Mouse (Mus musculus): ENCODE measurements around the gene Map4k4.

GRCm38 (mm10) chr1:39944306-39944971 is 43.7 kb downstream of the Map4k4 start:
- TF ChIP-seq EP300 (IDR thresholded peaks at IDR 0.05) (no peak), CTCF (IDR thresholded peaks at IDR 0.05) (no peak)

All from lung, postnatal 0 days (tissue).